Mouse (Mus musculus): ENCODE results near the gene Entpd2. TPM values are rescaled to one million over a fixed set of nuclear protein-coding genes. Genes with fewer than 3 reads are reported as not detected.

Entpd2 gene
- total RNA-seq (2012; rRNA removed): not detected in 2 replicates
- polyA plus RNA-seq (2012; ENCODE audit: insufficient read depth in 1 of 2, insufficient read length in 2 of 2, low read depth in 1 of 2, low replicate concordance in 2 of 2, missing spikeins in 1 of 2): not detected

GRCm38 (mm10) chr2:25395721-25396596 lies at the start of gene Entpd2:
Gene Entpd2, plus strand, starts transcription at chr2:25395874.
- H3K27me3 ChIP-seq (ENCODE audit: control insufficient read depth in 1 of 2, insufficient read depth in 2 of 2, low read length in 2 of 2): peaks cover 4 to 6% of the 10 kb centered on the region in 2 experiments; a peak in 3 of 4 replicates
- no peaks in the 10 kb centered on the region for H3K9me3 ChIP-seq (replicated peaks; ENCODE audit: insufficient read depth, low read length)
- TF ChIP-seq POLR2AphosphoS5 (IDR thresholded peaks at IDR 0.05; ENCODE audit: borderline replicate concordance, low read depth, low read length) (no peak), POLR2A (IDR thresholded peaks at IDR 0.05; ENCODE audit: control insufficient read depth in 1 of 2, insufficient read depth in 1 of 2, low read depth in 1 of 2, low read length in 2 of 2, poor library complexity in 1 of 2) (peak in 1 of 2 experiments; percentile 22; a peak in 1 of 4 replicates)
- H3K9ac ChIP-seq (ENCODE audit: control insufficient read depth, low read depth, low read length, poor library complexity, severe bottlenecking): no peak within 1 kb of the TSS
- H3K27ac ChIP-seq (ENCODE audit: control insufficient read depth, low read depth, low read length): no peak within 1 kb of the TSS
- no peaks in the 10 kb centered on the region for H3K4me1 ChIP-seq (ENCODE audit: control insufficient read depth in 1 of 2, insufficient read depth in 2 of 2, low read length in 2 of 2)
- no peak for DNase-seq (ENCODE audit: low read depth, low spot score)
- H3K79me2 ChIP-seq (ENCODE audit: control insufficient read depth, insufficient read depth, low read length, poor library complexity): no peaks in the 10 kb centered on the region
- no peaks in the 10 kb centered on the region for H3K36me3 ChIP-seq (ENCODE audit: control insufficient read depth in 1 of 2, insufficient read depth in 2 of 2, low read length in 2 of 2)
- no peak within 1 kb of the TSS for H3K4me3 ChIP-seq (ENCODE audit: control insufficient read depth in 1 of 2, insufficient read depth in 1 of 2, low read depth in 2 of 2, low read length in 2 of 2)

GRCm38 (mm10) chr2:25348162-25348561 lies 47.5 kb upstream of the Entpd2 start:
- DNase-seq (ENCODE audit: low read depth, low spot score): no peak
- Histone ChIP-seq H3K27me3 (ENCODE audit: control insufficient read depth in 1 of 2, insufficient read depth in 2 of 2, low read length in 2 of 2) (no peaks in the 10 kb centered on the region), H3K79me2 (ENCODE audit: control insufficient read depth, insufficient read depth, low read length, poor library complexity) (no peaks in the 10 kb centered on the region), H3K4me3 (ENCODE audit: control insufficient read depth in 1 of 2, insufficient read depth in 1 of 2, low read depth in 2 of 2, low read length in 2 of 2) (no peak overlapping the region), H3K9me3 (replicated peaks; ENCODE audit: insufficient read depth, low read length) (no peaks in the 10 kb centered on the region), H3K4me1 (ENCODE audit: control insufficient read depth in 1 of 2, insufficient read depth in 2 of 2, low read length in 2 of 2) (no peaks in the 10 kb centered on the region), H3K27ac (ENCODE audit: control insufficient read depth, low read depth, low read length) (no peak overlapping the region), H3K9ac (ENCODE audit: control insufficient read depth, low read depth, low read length, poor library complexity, severe bottlenecking) (no peak overlapping the region), H3K36me3 (ENCODE audit: control insufficient read depth in 1 of 2, insufficient read depth in 2 of 2, low read length in 2 of 2) (peaks cover 0 to 24% of the 10 kb centered on the region in 2 experiments; a peak in 2 of 4 replicates)
- TF ChIP-seq BHLHE40 (IDR thresholded peaks at IDR 0.05; ENCODE audit: borderline replicate concordance, low read depth, low read length): no peak
- no peak for TF ChIP-seq HCFC1 (IDR thresholded peaks at IDR 0.05; ENCODE audit: low read depth, low read length)
- no peak for TF ChIP-seq EP300 (IDR thresholded peaks at IDR 0.05; ENCODE audit: low read depth in 1 of 2, low read length in 2 of 2)
- no peak for TF ChIP-seq ZKSCAN1 (IDR thresholded peaks at IDR 0.05; ENCODE audit: low read depth, low read length)
- no peak for TF ChIP-seq TCF12 (IDR thresholded peaks at IDR 0.05; ENCODE audit: low read depth, low read length)
- no peak for TF ChIP-seq ELF1 (IDR thresholded peaks at IDR 0.05; ENCODE audit: low read depth, low read length)
- no peak for TF ChIP-seq POLR2AphosphoS2 (IDR thresholded peaks at IDR 0.05; ENCODE audit: low read length)

GRCm38 (mm10) chr2:25349499-25349898 lies 46.2 kb upstream of the Entpd2 start:
- Histone ChIP-seq H3K4me3 (ENCODE audit: control insufficient read depth in 1 of 2, insufficient read depth in 1 of 2, low read depth in 2 of 2, low read length in 2 of 2) (no peak overlapping the region), H3K4me1 (ENCODE audit: control insufficient read depth in 1 of 2, insufficient read depth in 2 of 2, low read length in 2 of 2) (no peaks in the 10 kb centered on the region), H3K79me2 (ENCODE audit: control insufficient read depth, insufficient read depth, low read length, poor library complexity) (no peaks in the 10 kb centered on the region), H3K27ac (ENCODE audit: control insufficient read depth, low read depth, low read length) (no peak overlapping the region), H3K36me3 (ENCODE audit: control insufficient read depth in 1 of 2, insufficient read depth in 2 of 2, low read length in 2 of 2) (peaks cover 0 to 21% of the 10 kb centered on the region in 2 experiments; a peak in 2 of 4 replicates), H3K9me3 (replicated peaks; ENCODE audit: insufficient read depth, low read length) (no peaks in the 10 kb centered on the region), H3K27me3 (ENCODE audit: control insufficient read depth in 1 of 2, insufficient read depth in 2 of 2, low read length in 2 of 2) (no peaks in the 10 kb centered on the region), H3K9ac (ENCODE audit: control insufficient read depth, low read depth, low read length, poor library complexity, severe bottlenecking) (no peak overlapping the region)
- TF ChIP-seq ZKSCAN1 (IDR thresholded peaks at IDR 0.05; ENCODE audit: low read depth, low read length) (no peak), ELF1 (IDR thresholded peaks at IDR 0.05; ENCODE audit: low read depth, low read length) (no peak), POLR2AphosphoS5 (IDR thresholded peaks at IDR 0.05; ENCODE audit: borderline replicate concordance, low read depth, low read length) (no peak), POLR2AphosphoS2 (IDR thresholded peaks at IDR 0.05; ENCODE audit: low read length) (no peak), JUND (IDR thresholded peaks at IDR 0.05; ENCODE audit: low read depth, low read length) (no peak), E2F4 (IDR thresholded peaks at IDR 0.05; ENCODE audit: borderline replicate concordance, low read depth, low read length) (no peak), TBP (IDR thresholded peaks at IDR 0.05; ENCODE audit: low read depth, low read length) (no peak), GATA1 (IDR thresholded peaks at IDR 0.05; ENCODE audit: low read depth, low read length) (no peak), TCF12 (IDR thresholded peaks at IDR 0.05; ENCODE audit: low read depth, low read length) (no peak), SIN3A (IDR thresholded peaks at IDR 0.05; ENCODE audit: low read length) (no peak), MEF2A (IDR thresholded peaks at IDR 0.05; ENCODE audit: extremely low read depth, insufficient replicate concordance, low read depth, low read length, poor library complexity, severe bottlenecking) (no peak), EP300 (IDR thresholded peaks at IDR 0.05; ENCODE audit: low read depth in 1 of 2, low read length in 2 of 2) (no peak), TAL1 (IDR thresholded peaks at IDR 0.05; ENCODE audit: low read length) (no peak), MAFK (IDR thresholded peaks at IDR 0.05; ENCODE audit: borderline replicate concordance, low read depth, low read length) (no peak), CHD2 (IDR thresholded peaks at IDR 0.05; ENCODE audit: low read length) (no peak)
- no peak for DNase-seq (ENCODE audit: low read depth, low spot score)
